Mouse (Mus musculus) spleen, postnatal 14 days (tissue): ENCODE measurements around the gene Nos2.
A peak's percentile ranks its signal among the peaks of the same experiment; 100 is the strongest.

Source experiments
- DNase-seq, 2 experiments: peaks; one replicate each; pipeline ENCODE4 v3.0.0; 2021 to 2022; ENCODE audit warnings: low spot score in 2 of 2

Nos2 gene

DNA sequence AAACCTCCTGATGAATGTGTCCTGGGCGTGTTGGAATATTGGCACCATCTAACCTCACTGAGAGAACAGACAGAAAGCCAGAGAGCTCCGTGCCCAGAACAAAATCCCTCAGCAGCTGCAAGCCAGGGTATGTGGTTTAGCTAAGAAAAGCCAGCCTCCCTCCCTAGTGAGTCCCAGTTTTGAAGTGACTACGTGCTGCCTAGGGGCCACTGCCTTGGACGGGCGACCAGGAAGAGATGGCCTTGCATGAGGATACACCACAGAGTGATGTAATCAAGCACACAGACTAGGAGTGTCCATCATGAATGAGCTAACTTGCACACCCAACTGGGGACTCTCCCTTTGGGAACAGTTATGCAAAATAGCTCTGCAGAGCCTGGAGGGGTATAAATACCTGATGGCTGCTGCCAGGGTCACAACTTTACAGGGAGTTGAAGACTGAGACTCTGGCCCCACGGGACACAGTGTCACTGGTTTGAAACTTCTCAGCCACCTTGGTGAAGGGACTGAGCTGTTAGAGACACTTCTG is at the start of gene Nos2:
TSS of gene Nos2 (plus strand) at position 377 of the 529 bp plus-strand sequence.
- no peak for DNase-seq

DNA sequence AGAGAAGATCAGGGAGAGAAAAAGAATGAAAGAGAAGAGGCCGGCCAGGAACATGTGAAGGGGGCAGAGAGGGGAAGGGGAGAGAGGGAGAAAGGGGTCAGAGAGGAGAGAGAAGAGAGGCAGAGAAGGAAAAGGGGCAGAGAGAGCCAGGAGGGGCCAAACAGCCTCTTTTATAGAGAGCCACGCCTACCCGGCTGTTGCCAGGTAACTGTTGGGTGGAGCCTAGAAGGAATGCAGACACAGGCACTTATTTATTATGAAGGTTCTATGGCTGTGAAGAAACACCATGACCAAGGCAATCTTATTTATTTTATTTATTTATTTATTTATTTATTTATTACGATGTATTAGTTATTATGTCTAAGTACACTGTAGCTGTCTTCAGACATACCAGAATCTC is 49.7 kb upstream of the Nos2 start:
- DNase-seq = no peak

DNA sequence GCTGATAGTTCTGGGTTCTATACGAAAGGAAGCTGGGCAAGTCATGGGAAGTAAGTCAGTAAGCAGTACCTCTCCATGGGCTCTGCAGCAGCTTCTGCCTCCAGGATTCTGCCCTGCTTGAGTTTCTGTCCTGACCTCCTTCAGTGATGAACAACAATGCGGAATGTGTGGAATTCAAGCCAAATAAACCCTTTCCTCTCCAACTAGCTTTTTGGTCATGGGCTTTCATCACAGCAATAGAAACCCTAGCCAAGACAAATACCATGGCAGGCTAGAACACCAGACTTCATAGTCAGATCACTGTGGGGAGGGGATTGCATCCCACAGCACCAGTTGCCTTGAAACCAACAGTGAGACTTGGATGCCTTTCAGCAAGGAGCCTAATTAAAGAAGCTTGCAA is 47.8 kb upstream of the Nos2 start:
- DNase-seq = no peak

DNA sequence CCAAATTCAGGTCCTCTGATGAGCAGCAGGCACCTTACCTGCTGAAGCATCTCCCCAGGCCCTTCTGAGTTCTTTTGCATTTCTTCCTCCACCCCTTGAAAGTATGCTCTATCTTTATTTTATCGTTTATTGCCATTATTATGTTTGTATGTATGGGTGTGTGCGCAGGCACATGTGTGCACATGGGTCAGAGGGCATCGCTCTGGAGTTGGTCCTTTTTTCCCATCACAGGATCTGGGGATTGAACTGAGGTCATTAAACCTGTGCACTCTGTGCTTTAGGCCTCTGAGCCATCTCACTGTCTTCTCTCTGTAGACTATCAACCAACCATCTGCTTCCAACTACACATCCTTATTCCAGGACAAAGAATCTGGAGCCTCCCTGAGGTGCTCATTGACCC is 40.9 kb upstream of the Nos2 start:
- no peak for DNase-seq

DNA sequence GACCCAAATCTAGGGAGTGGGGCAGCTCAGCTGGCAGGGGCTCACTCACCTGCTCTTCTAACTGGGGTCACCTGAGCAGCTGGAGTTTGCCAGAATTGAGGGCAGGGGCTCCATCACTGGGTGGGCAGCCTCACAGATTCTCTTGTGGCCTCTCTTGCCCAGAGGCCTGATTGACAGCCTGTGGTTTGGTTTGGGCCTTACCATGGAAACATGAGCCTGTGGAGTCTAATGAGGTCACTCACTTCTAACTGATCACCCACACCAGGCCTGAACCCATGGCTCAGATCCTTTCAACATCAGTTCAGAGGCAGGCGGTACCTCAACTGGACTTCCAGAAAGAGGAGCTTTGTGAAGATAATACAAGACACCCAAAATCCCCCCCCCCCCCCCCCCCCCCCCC is 33.9 kb upstream of the Nos2 start:
- DNase-seq = no peak

DNA sequence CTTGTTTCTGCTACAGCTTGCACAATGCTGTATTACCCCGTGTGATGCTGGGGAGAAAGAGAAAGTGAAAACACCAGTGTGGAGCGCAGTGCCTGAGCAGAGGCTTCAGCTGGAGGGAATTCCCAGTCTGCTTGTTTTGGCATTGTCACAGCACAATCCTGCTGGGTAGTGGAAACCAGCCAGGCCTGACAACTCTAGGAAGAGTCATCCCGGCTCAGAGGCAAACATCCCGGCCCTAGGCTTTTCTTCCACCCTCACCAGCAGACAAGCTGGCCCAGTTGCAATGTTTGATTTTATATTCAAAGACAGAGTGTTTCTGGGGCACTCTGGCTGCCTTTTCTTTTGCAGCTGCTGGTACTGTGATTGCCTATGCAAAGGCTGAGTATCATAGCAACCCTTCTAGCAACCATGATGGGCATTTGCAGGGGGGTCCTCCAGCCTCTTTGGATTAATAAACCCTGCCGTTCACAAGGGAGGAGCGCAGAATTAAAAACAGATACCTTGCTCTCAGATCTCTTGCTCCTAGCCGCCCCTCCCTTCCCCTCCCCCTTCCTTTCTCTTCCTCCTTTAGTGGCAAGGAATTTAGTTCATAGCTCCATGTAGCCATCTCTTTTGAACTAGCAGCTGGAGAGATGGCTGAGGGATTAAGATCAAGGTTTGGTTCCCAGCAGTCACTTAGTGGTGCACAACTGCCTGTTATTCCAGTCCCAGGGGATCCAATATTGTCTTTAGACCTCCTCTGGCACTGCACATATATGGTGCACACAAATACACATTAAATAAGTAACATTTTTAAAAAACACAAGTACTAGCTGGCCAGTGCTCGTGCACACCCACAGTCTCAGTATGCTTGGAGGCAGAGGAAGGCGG is 33.2 kb upstream of the Nos2 start:
- DNase-seq = peak in 1 of 2 experiments; percentile 10

DNA sequence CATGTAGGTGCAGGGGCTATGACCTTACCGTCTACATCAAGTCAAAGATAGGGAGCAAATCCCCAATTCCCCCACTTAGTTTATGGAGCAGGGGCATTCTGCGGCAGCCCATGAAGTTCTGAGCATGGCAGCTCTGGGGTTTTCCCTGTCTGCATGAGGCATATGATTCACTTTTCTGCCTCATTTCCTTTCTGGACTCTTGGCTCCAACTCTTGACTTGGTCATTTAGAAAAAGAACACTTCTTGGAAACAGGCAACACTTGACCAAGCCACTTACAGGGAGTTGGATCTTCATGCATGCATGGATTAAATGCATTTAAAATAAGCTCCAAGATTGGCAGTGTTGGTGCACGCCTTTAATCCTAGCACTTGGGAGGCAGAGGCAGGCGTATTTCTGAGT is 31.4 kb upstream of the Nos2 start:
- no peak for DNase-seq

DNA sequence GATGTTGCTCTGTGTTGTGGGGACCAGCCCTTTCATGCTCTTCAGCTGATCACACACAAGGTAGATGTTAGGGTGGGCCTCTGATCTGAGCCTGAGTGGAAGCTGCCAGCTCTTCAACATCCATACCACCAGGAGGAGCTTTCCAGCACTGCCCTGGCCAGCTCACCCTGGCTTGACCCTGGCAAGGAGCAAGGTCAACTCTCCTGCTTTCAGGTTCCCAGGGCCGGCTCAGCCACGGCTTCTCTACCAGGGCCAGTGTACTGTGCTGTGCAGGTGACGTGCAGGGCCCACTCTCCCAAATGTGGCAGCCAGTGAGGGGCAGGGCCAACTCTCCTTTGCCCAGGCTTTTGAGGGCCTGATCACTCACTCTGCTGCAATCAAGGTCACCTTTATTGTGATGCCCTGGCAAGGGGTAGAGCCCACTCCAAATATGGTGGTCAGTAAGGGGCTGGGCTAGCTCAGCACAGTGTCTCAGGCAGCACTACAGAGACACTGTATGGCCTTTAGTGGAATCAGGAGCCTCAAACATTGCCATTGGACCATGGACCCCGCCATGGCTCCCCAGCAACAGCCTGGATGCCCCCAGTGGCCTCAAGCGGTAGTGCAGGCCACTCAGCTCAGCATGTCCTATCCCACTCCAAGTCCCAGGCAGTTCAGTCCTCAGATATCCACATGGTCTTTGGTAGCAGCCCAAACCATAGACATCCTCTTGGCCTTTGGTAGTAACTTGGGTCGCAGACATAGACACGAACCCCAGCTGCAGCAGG is 24.0 kb upstream of the Nos2 start:
- peak in 1 of 2 experiments; percentile 11 for DNase-seq

DNA sequence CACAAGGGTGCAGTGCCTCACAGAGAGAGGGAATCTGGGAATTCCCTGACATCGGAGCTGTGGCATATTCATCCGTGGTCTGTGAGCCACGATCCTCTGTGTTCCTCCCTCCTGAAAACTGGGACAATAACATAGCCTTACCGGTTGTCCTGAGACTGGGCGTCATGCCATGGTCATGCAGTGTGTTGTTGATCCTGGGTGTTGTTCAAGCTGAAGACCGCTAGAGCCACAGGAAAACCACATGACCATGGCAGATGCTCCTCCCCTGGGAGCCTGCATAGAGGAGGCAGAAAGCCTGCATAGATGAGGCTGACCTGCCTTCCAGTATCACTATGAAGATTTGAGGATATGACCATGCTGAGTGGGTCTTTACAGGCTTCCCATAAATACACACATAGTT is 5.1 kb upstream of the Nos2 start:
- DNase-seq = no peak

DNA sequence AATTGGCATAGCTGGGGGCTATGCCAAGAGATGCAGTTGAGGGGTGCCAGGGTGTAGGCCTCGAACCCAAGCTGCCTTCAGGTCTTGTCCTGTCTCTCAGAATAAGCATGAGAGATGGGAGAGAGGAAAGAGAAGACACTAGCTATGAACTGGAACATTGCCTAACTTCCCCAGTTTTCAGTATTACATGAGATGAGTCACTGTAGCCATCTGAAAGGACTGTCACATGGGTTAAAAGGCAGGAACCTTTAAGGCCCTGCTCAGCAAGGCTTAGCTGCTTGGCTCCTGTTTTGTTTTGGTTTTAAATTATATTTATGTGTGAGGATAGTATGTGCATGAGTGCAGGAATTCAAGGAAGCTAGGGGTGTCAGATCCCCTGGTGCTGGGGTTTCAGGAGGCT is 4.2 kb upstream of the Nos2 start:
- no peak for DNase-seq

DNA sequence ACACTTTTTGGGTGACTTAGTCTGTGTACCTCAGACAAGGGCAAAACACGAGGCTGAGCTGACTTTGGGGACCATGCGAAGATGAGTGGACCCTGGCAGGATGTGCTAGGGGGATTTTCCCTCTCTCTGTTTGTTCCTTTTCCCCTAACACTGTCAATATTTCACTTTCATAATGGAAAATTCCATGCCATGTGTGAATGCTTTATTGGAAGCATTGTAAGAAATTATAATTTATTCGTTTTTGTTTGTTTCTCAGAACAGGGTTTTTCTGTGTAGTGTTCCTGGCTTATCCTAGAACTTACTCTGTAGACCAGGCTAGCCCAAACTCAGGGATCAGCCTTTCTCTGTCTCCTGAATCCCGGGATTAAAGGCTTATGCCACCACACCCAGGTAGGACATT is 842 bp upstream of the Nos2 start:
- DNase-seq = no peak

DNA sequence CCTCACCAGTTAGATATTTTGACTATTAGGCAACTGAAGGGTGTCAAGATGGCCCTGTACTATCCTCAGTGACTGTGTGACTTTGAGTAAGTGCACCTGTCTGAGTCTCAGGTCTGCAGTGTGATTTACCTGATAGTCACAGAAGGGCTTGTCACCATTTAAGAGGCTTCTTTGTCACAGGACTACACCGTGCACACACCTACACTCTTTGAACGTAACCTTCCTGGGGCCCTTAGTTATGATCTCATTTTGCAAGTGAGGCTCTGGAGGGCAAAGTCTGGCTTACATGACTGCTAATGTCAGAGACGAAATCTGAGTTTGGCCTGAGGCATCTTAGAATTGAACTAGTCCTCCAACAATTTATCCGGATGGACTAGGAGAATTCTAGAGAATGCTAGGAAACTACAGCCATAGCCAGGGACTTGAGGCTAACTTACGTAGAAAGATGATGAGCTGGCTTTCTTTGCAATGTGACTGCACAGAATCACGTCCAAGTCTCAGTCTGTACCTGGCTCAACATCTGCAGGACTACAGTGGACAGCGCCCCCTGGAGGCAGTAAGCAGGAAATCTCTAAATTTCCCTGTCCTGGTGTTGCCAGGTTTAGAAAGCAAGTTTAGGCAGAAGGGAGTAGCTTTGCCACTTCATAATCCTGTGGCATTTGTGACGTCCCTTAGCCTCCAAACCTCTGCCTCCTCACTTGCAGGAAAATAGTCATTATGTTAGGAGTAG is 2.3 kb downstream of the Nos2 start:
- DNase-seq = peak in 1 of 2 experiments; percentile 23

DNA sequence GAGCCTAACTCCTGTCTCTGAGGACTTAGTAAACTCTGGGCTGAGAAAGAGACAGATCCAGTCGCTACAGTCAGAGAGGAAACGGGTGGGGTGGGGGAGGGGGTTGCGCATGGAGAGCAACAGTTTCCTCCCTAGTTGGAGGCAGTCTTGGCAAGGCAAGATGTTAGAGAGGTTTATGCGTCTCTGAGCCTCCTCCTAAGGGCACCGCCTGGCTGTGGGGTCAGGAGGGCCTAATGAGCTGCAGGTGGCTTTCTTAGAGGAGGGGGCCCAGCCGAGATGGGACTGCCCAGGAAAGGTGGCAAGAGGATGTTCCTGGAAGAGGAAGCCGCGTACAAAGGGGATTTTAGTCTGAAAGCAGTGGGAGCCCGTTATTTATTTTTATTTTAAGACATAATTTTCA is 3.5 kb downstream of the Nos2 start:
- DNase-seq = no peak

DNA sequence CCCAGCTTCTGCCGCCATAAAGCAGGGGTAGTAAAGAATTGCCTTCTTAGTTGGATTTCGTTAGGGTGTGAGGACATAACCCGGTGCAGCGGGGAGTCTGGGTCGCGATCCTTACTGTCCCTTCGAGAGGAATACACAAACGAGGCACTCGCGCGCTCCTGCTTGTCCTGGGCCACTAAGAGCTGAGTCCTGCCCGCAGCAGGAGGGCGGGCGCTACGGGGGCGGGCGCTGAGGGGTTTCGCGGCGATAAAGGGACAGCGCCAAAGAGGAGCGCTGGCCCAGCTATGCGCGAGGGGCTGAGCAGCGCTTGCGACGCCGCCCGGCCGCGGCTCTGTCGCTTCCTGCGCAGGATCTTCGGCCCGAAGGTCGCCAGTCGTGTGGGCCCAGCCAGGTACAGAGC is 4.3 kb downstream of the Nos2 start:
- DNase-seq = no peak

DNA sequence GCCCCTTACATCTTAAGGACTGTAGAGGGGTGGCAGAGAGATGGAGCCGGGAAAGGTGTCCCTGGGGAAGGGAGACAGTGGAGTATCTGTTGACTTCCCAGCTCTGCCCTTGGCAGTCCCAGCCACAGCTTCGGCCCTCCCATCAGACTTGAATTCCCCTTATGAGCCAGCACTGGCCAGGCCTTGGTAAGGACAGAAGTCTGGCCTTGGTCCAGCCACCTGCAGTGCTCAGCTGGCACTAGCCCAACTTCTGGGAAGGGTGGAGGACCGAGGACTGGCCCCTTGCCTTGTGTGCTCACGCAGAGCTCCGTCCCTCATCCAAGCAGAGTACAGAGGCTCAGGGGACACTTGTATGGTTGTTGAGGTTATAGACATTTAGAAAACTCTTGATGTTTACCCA is 8.8 kb downstream of the Nos2 start:
- DNase-seq = no peak

DNA sequence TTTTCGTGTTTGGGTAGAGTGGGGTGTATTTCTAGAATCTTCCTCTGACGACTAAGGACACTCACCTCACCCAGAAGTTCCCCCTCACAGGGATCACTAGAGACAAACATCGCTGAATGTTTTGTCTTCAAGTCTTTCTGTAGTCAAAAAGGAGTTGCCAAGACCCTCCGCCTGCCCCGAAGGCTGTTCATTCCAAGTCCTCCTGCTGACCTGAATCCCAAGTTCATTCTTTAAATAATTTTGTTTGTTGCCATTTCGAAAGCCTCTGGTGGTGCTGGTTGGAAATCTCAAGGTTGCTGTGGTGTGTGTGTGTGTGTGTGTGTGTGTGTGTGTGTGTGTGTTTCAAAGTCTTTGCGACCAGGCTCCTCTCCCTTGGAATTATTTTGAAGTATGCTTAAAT is 13.7 kb downstream of the Nos2 start:
- no peak for DNase-seq

DNA sequence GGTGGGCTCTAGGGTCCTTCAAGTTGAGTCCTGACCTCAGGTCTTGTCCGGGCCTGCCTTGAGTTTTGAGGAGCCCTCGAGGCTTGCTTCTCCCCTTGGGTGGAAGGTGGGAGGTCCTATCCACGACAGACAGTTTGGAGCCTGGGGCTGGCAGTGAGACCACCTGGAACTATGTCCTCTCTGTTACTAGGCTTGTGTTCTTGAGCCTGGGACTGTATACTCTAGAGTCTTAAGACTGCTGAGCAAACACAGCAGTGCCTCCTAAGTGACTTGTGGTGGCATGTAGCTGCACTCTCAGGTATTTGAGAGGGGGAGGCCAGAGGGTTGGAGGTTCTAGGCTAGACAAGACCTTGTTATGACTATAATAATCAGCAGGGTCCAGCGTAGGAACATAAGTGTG is 14.1 kb downstream of the Nos2 start:
- no peak for DNase-seq

DNA sequence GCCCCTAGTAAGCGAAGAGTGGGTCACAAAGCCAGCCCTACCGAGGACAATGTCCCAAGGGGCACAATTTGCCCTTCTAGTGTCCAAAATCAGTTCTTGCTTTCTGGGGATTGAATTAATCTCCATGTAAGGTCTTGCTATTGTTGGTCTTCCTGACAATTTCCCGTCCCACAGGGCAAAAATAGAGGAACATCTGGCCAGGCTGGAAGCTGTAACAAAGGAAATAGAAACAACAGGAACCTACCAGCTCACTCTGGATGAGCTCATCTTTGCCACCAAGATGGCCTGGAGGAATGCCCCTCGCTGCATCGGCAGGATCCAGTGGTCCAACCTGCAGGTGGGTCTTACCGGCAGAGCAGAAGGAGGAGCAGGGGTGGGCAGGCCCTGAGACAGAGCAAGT is 14.6 kb downstream of the Nos2 start:
- no peak for DNase-seq

DNA sequence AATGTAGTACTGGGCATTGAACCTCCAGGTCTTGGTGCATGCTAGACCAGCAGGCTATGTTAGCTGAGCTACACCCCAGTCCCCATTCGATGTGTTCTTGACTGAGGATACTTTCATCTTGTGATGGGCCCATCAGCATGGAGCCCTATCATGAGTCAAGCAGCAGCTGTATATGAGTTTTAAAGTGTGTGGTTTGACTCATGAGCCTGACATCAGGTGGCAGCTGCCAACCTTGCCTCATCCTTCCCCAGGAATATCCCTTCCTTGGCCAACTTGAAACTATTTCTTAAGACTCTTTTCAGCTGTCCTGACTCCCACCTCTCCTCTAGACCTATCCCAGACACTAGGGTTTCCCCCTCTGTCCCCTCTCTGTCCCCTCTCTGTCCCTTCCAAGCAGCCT is 22.5 kb downstream of the Nos2 start:
- DNase-seq = no peak

DNA sequence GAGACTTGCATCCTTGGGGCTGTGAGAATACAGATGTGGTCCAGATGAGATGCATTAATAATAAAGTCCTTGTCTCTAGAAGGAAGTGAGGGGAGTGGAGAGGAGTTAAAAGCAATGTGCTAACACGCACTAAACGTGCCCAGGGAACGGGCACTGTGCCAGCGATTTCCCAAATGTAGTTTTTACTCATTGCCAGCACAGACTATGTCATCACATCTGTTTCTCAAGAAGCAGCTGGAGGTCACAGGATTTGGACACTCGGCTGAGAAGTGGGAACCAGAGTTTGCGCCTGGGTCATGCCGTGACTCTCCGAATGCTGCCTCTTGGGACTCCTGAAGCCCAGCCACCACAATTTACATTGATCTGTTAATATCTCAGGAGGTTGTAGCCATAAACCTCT is 29.8 kb downstream of the Nos2 start:
- no peak for DNase-seq

DNA sequence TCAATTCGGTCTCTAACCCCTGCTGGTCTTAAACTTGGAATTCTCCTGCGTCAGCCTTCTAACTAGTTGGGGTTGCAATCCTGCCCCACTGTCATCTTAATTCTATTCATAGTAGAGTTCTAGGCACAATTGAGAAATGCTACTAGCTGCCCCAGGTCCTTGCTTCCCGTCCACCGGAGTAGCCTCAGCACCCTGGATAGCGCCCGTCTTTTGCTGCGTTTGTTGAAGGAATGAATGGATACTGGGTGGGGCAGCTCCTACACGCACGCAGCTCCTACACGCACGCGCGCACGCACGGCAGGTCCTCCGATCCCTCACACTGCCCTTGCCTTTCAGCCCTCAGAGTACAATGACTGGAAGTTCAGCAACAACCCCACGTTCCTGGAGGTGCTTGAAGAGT is 31.9 kb downstream of the Nos2 start:
- DNase-seq = no peak

DNA sequence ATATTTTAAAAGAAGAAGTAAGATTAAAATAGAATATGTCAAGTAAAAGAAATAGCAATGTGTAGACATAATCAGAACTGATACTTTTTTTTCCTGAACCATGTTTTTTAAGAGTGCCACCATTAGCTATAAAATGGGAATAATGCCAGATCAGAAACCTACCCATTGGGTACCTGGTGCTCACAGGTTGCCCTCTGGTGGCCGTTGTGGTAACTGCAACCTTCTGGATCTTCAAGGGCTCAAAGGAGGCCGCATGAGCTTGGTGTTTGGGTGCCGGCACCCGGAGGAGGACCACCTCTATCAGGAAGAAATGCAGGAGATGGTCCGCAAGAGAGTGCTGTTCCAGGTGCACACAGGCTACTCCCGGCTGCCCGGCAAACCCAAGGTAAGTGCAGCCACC is 35.7 kb downstream of the Nos2 start:
- DNase-seq = peak; percentile 55 to 73
